Mouse (Mus musculus): ENCODE data around the gene Fdxr.

Fdxr gene

DNA sequence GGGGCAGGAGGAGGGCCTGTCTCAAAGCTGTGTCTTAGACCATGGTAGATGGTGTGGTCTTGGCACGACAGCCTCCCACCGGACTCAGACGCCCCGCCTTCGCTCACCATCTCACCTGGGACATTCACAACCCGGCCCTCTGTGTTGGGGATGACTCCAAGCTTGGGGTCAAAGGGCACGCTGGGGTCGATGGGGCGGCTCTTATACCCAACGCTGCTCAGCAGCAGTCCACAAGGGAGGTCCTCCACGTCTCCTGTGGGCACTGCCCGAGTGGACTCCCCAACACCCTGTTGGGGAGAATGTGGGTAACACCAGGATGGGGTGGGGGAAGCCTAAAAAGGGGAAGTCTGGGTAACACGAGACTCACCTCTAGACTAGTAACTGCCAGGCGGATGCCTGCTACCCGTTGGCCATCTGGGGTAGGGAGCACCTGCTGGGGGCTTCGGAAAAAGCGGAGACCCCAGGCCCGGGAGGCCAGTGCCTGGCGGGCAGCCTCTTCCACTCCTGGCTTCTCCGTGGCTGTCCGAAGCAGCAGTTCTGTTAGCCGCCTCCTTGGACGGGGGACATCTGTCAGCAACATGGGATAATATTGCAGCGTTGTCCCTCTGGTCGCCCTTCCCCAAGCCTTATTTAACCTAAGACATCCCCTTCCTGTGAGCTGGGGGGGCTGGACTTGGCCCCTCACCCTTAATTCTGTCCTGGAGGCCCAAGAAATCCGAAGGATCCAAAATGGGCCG, 7.4 kb downstream of the Fdxr start:
- DNase-seq (ENCODE audit: low spot score) = no peak

DNA sequence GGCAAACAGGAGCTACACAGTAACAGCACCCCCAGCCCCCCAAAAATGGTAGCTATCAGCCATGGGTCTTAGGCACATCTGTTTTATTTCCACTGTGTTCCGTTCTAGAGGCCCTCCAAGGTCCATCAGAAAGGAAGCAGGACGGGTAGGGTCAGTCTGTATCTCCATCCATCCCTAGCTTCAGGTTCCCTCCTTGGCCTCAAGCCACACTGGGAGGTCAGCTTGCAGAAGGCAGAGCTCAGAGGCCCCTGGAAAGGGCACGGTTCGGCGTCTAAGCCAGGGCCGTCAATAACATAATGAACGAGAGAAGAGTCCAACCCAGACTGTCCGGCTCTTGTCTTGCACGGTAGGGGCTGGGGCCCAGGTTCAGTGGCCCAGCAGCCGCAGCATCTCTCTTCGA, 8.9 kb downstream of the Fdxr start:
- no peak for DNase-seq (ENCODE audit: low spot score)

DNA sequence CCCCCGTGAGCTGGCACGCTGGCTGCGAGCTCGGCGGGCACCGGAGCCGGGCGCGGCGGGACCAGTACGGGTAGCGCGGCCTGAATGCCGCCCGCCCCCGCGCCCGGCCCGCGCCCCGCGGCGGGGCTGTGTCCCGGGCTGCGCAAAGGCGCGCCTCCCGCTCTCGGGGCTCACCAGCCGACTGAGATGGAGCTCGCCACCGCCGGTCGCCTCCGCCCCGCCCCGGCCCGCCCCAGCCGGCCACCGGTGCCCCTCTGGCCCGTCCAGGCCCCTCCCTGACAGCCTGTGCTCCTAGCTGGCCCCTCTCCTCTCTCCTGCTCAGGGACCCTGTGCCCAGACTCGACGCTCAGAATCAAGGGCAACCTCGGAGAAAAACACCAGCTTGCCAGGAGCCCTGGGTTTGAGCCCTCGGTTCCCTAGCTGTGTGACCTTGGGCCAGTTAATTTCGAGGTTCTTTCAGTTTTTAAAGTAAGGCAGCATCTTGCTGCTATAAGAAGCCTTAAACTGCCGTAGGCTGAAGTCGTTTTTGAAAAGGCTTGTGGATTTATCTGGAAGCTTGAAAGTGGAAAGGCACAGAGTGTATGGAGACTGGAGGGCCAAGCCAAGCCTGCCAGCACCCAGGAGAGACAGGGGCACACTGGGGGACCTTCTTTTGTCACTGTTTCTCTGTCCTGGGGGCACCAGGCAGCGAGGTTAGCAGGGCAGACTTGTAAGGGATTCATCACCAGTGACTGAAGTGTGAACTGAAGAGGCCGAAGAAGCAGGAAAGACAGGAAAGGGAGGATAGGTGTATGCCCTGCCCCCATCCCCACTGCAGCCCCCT, 9.6 kb downstream of the Fdxr start, which contains the start of gene Grin2c:
Grin2c (minus strand) TSS at position 183 of the 823 bp plus-strand sequence.
- no peak for DNase-seq (ENCODE audit: low spot score)

DNA sequence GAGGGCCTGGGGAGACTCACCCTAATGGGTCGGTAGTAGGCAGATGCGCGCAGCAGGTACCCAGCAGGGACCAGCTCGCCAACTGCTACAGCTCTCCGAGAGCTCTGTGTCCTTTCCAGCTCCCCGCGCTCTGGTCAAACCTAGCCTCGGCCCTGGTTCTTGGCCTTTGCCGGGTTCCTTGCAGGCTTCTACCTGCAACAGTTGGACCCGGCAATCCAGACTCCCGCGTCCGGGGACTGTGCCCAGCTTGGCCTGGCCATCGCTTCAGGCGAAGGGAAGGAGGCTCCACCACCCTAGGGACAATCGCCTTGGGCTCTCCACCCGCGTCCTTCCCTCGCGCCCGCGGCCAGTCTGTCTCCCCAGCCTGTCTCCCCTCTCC, 10.5 kb downstream of the Fdxr start:
- no peak for DNase-seq (ENCODE audit: low spot score)

DNA sequence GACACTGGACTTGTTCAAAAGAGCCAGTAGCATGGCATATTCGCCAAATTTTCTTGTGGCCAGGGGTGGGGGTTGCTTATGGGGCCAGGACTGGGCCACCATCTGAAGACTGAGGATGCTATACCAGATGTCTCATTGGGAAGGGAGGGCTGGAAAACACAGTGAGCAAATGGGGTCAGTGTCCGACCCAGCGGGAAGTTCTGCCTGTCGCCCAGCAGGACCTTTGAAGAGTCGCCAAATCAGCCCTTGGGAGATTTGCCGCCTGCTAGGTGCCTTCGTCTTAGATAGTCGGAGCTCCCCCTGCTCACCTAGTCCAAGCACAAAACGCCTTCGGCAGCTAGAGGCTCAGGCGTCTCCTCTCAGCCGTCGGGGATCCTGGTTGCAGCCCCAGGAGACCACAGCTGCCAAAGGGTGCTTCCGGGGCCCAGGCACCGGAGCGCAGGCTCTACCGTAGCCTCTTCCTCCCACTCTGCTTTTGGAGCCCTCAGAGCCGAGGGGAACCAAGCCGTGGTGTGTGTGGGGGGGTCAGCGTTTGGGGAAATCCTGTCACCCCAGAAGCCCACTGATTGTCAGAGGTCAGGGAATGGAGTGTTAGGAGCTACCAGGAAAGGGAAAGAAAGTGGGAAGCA, 11.0 kb downstream of the Fdxr start:
- no peak for DNase-seq (ENCODE audit: low spot score)

DNA sequence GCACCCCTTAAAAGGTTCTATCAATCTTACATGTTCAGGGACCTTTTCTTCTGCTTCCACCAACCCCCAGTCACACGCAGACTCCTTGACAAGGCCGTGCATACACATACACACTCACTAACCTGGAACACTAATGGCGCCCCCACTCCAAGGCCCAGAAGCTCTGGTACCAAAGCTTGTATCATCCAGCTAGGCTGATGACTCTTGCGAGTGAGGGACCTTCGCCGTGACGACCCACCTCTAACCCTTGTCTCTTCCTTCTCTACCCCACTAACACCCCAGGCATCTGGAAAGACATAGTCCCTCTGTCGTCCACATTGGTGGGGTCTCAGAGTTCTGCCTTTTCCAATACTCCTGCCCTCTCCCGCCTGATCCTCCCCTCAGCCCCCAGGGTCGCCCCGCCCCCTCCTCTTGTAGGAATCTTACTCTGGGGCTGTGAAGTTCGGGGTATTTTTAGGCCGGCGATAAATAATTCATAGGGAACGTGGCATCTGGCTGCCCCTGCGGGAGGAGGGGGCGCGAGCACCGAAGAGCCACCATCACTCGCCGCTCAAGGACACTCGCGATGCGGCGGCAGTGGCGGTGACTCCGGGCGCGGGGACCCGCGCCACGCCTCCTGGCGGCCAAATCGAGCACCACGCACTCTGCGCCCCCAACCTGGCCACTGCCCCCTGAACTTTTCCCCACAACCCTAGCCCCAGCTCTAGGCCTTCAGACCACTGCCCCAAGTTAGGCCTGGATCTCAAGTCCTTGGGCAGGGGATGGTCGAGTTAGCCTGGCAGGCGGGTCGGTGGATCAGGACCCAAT, 11.8 kb downstream of the Fdxr start:
- no peak for DNase-seq (ENCODE audit: low spot score)

DNA sequence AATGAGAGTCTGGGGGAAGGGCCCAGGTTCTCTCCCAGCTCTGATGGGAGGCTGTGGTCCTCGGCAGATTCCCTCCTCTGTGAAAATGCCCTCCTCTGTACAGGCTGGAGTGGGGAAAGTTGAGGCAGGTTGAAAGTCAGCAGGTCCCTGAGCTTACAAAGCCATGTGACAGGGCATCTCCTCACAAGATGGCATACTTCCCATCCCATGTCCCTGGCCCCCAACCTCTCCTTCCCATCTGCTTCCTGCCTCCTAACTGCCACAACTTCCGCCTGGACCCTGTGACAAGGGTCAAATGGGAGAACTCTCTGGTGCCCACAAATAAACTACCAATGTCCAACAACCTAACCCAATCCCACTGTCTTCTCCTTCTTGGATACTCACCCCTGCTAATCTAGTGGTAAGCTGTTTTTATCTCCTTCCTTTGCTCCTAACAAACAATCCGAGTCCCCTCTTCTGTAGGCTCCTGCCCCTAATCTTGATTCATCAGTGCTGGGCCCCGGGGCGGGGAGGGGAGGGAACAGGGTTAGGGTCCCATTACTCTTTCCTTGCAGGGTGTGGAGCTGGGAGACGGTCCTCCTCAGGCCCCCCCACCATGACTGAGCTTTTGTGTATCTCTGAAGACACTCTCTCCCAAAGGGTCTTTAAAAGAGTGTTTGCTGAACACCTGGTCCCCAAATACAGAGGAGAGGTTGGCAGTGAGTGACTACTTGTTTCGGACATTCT, 12.6 kb downstream of the Fdxr start:
- DNase-seq (ENCODE audit: low spot score) = no peak

DNA sequence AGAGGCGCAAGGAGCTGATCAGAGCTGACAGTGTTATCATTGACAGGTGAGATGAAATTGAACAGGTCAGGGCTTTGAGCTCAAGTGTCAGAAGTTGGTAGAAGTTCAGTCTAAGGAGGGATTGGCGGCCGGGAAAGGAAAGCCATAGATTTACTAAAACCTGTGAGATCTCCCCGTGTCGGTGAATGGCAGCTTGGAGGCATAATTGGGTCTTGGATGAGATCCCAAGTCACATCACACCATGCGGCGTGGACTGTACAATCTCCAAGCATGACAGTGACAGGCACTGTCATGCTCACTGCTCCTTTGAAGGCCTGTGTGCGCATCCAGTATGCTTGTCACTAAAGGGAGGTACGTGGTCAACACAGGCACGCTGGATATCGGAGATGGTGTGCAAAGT, 13.9 kb downstream of the Fdxr start:
- DNase-seq (ENCODE audit: low spot score) = no peak

DNA sequence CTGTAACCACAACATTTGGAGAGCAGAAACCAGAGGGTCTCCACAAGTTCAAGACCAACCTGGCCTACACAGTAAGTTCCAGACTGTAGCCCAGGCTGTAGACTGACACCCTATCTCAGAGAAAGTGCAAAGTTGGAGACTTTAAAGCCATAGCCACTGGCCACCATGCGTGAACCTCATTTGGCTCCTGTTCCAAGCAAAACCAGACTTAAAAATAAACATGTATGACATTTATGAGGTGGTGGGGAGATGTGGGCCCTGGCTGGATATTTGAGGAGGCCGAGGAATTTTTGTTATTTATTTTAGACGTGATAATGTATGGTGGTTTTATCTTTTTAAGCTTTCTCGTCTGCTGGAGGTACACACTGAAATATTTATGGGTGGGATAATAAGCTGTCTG, 17.7 kb downstream of the Fdxr start:
- no peak for DNase-seq (ENCODE audit: low spot score)

DNA sequence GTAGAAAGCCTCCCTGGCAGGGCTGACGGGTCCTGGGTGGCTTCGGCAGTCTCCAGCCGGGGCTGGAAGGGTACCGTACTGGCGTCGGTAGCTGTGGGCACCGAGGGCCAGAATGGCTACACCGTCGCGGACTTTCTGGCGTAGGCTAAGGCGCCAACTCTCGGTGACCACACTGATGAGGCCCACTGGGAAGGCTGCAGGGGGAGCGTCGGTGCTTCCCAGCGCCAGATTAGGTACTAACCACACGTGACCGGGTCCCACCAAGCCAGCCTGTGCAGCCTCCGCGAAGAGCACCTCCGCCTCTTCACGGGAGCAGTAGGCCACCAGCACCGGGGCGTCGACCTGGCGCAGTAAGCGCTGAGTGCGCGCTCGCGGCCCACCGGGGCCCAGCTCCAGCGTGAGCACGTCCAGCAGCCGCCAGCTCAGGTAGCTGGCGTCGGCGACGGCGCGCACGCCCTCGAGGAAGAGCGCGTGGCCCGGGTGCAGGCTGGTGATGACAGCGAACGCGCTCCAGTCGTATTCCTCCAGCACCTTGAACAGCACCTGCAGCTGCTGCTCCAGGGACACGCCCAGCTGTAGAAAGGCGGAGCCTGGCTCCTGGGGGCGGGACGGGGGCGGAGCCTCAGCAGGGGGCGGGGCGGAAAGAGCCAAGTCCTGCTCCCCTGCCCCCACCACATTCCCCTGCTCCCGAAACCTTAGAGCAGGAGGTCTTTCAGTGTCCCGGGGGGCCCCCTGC, 18.9 kb downstream of the Fdxr start:
- no peak for DNase-seq (ENCODE audit: low spot score)

DNA sequence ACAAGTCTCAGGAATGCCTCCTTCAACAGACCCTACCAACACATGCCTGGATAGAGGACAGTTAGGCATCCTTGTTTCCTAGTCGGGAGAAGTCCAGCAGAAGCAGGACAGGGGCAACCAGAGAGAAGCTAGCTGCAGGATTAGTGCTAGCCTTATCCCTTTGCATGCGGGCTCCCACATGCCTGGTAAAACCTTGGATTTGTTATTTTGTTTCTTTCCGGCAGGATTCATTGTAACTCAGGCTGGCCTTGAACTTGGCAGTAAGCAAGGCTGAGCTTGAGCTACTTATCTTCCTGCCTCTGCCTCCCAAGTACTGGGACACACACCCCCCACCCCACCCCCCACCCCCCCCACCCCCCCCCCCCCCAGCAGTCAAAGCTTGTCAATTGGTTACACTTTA, 25.6 kb downstream of the Fdxr start:
- no peak for DNase-seq (ENCODE audit: low spot score)

DNA sequence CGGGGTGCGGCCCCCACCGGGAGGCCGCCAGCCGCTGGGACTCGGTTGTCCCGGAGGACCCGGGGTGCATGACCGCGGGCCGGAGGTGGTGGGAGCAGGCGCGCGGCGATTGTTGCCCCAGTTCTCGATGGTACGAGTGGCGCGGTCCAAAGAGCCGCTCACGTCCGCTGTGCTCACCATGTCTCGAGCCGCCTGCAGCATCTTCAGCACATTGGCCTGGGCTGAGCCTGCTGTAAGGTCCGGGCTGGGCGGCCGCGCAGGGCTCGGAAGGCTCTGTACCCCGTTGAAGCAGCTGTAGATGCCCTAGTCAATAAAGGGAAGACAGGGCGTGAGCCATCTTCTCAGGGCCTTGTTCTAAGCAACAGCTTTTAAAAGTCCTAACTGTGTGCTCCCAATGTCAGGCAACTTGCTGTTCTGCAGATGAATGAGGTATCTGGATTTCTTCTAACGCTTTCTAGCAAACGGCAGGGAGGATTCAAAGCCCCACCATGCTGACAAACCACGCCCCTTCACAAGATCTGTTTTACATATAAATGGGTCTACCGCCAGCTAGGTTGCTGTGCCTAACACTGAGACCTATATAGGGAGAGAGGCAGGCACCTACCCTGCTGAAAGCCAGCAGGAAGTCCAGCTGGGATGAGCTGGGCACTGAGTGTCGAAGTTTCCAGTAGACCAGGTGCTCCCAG, 26.3 kb downstream of the Fdxr start:
- no peak for DNase-seq (ENCODE audit: low spot score)

DNA sequence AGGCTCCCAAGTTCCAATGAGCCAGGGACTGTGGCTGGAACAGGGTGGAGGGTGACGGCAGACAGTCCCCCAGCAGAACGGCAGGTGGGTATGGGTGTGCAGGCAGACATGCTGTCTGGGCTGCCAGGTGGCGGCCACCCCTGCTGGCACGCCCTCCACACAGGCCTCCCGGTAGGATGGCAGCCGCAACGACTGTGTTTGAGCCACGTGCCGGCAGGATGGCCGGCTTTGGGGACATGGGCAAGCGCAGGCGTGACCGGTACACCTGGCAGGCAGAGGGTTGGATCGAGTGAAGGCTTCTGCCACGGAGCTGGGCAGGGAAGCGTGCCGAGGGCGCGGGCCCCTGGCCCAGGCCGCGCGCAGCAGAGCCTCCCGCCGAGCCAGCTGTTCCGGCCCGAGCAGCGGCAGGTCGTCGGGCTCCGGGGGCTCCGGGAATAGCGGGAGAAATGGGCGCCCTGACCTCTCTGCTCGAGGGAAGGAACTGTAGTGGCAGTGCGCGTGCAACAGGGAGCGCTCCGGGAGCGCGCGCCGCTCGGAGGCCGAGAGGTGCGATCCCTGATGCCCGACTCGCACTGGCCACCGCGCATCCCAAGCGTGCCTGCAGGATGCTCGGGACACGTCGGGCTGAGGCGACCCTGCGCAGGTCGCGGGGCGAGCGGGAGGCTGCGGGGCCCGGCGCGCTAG, 27.0 kb downstream of the Fdxr start:
- DNase-seq (ENCODE audit: low spot score) = no peak

DNA sequence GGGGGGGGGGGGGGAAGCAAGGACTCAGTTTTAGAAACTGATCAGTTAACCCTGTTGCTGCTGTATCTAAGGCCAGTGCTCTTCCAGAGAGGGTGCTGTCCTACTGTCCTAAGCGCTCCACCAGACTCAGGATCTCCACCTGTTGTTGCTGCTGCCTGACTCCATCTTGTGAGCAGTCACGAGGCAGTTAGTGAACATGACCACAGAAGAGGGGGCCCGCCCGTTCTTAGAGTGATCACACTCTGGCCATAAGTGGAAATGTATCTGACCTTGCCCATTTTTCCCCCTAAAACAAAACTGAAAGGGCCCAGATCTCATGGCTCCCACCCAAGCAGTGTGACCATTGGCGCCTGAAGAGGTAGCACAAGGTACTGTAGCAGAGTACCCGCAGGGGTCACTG, 28.9 kb downstream of the Fdxr start:
- DNase-seq (ENCODE audit: low spot score) = no peak

DNA sequence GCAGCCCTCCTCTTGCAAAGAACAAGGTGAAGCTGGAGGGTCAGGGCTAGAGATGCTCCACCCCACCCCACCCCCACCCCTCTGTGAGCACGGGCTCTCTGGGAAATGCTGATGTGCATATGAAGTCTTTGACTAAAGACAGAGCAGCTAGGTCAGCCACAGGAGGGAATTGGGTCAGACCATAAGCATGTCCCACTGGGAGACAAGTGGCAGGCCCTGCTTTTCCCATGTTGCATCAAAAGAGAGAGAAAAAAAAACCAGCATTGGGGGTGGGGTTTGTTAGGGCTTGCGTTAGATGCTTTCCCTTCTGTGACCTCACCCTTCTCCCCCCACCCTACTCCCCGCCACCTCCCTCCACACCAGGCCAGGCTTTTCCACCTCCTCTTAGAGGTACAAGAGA, 29.6 kb downstream of the Fdxr start:
- DNase-seq (ENCODE audit: low spot score) = no peak

DNA sequence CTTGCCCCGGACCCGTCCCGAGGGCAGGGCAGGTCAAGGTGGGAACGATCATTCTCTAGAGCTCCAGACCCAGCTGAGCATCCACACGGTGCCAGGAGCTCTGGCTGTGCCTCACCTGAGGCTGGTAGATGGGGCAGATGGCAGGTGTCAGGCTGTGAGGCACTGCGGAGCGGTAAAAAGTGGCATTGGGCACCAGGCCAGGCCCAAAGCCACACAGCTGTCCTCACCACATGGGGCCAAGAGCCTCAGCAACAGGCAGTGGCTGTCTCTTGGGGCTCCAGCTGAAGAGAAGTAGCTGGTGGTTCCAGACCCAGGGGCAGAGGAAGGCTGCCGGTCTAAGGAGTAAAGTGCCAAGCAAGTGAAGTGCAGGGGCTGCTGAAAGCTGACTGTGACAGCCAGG, 30.5 kb downstream of the Fdxr start:
- no peak for DNase-seq (ENCODE audit: low spot score)

DNA sequence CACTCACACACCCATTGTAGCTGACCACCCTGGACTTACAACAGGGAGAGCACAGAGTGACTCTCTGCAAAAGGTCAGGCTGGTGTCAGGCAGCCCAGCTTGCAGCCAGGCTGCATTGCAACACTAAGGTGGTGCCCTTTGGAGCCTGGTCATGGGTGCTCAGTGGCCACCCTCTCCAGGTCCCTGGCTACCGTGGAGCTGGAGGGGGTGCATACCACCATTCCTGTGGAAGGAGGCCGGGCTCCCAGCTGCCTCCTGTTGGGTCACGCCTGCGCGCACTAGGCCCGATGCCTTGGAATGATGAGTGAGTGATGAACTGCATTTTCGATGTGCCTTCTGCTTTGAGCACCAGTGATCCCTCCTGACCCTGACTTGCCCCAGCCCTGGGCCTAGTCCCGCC, 32.0 kb downstream of the Fdxr start:
- no peak for DNase-seq (ENCODE audit: low spot score)

DNA sequence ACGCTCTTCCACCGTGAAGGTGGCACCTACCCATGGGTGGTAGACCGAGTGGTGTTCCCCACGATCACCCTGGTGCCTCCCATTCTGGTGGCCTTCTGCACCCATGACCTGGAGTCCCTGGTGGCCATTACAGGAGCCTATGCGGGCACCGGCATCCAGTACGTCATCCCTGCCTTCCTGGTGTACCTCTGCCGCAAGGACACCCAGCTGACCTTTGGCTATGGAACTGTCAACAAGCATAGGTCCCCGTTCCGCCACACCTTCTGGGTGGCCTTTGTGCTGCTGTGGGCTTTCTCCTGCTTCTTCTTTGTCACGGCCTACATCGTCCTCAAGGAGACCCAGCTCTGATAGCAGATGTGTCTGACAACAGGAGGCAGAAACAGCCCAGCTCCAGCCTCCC, 33.1 kb downstream of the Fdxr start:
- DNase-seq (ENCODE audit: low spot score) = no peak

DNA sequence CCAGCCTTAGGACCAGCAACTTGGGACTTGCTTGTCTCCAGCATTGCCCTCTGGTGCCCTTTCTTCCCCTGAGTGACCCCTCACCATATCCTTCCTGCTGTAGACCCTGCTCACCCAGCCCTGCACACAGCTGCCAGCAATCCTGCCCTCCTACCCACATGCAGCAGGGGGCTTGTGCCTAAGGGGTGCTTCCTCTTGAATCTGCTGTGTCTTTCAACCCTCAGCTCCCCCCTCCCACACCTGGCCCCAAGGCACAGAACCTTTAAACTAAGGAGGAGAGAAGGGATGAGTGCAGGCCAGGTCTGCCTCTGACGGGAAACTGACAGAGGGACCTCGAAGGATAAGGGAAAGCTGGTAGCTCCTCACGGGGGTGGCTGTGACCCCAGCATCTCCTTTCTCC, 34.1 kb downstream of the Fdxr start:
- no peak for DNase-seq (ENCODE audit: low spot score)

DNA sequence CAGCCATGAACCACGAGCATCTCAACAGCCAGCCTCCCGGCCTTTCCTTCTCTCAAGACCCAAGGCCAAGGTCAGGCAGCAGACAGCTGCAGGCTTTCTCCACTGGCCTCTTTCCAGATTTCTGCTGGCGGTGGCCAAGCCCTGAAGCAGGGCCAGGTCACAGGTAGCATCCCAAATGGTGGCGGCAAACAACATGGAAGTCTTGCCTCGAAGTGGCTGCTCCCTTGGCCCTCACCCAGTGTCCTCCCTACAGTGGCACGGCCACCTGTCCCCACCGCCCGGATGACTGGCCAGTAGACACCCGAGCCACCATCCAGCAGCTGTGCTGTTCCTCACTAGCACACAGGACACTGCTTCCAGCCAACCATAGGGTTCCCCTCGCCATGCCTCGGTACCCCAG, 35.4 kb downstream of the Fdxr start:
- no peak for DNase-seq (ENCODE audit: low spot score)

Measured in urinary bladder, postnatal 10 days (tissue).